Mouse (Mus musculus): ENCODE measurements around the gene B3galt4. TPM values are rescaled to one million over a fixed set of nuclear protein-coding genes. Genes with fewer than 3 reads are reported as not detected.
"Not testable (repeated sequence)": the region's sequence is repeated elsewhere in the genome, so short reads cannot be mapped to it uniquely, and the experiment has no call there.

B3galt4 gene
- total RNA-seq (2021) = 8.5 and 8.9 TPM in 2 replicates
- long read RNA-seq, transcript B3galt4-201 (1 exons, 1,580 nt) = major isoform, 9 of 9 reads
- long read RNA-seq, partial matches to known transcripts = 0 of 9 reads
- long read RNA-seq, other reads (novel, unspliced or antisense) = 0 of 9 reads

GRCm38 (mm10) chr17:33951021-33951946 lies at the start of gene B3galt4:
B3galt4 (minus strand) TSS chr17:33951488.
- peak; percentile 83 for DNase-seq

GRCm38 (mm10) chr17:34000796-34001195 lies 49.5 kb upstream of the B3galt4 start:
- not testable (repeated sequence) for DNase-seq

- DNase-seq = peak; percentile 92
Observed at GRCm38 (mm10) chr17:34000150-34000537, 48.9 kb upstream of the B3galt4 start, which contains the start of gene H2-K1. H2-K1 (minus strand) TSS chr17:34000347.

DNA sequence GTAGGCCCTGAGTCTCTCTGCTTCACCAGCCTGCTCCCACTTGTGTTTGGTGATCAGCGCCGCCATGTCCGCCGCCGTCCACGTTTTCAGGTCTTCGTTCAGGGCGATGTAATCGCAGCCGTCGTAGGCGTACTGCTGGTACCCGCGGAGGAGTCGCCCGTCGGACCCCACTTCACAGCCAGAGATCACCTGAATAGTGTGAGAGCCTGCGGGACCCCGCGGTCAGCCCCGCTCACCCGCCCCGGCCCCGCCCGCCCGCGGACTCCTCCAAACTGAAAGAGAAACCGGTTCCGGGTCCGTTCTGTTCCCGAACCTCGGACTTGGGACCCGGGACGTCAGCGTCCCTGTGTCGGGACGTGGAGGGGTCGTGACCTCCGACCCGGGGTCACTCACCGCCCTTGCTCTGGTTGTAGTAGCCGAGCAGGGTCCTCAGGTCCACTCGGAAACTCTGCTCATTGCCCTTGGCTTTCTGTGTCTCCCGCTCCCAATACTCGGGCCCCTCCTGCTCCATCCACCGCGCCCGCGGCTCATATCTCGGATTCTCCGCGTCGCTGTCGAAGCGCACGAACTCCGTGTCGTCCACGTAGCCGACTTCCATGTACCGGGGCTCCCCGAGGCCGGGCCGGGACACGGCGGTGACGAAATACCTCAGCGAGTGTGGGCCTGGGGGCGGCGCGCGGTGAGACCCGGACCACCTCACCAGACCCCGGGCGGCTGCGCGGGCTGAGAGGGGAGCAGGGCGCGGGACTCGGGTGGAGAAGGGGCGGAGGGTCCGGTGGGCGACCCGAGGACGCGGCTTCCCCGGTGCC lies 48.3 kb upstream of the B3galt4 start:
- DNase-seq = peak; percentile 37

- not testable (repeated sequence) for DNase-seq
Observed at GRCm38 (mm10) chr17:33998697-33999096, 47.4 kb upstream of the B3galt4 start.

DNA sequence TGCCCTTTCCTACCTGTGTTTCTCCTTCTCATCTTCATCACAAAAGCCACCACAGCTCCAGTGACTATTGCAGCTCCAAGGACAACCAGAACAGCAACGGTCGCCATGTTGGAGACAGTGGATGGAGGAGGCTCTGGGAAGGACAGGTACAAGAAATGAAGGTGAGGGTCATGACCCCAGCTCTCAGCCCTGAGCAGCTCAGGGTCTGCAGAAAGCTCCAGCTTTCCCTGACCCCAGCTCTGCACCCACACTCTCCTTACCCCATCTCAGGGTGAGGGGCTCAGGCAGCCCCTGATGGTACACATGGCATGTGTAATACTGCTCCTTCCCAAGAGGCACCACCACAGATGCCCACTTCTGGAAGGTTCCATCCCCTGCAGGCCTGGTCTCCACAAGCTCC lies 45.7 kb upstream of the B3galt4 start:
- not testable (repeated sequence) for DNase-seq

- no peak for DNase-seq
Observed at GRCm38 (mm10) chr17:33995651-33996050, 44.4 kb upstream of the B3galt4 start.

GRCm38 (mm10) chr17:33994959-33995358 lies 43.7 kb upstream of the B3galt4 start:
- no peak for DNase-seq

- DNase-seq = peak; percentile 50
Observed at GRCm38 (mm10) chr17:33991788-33992664, 40.7 kb upstream of the B3galt4 start.

DNA sequence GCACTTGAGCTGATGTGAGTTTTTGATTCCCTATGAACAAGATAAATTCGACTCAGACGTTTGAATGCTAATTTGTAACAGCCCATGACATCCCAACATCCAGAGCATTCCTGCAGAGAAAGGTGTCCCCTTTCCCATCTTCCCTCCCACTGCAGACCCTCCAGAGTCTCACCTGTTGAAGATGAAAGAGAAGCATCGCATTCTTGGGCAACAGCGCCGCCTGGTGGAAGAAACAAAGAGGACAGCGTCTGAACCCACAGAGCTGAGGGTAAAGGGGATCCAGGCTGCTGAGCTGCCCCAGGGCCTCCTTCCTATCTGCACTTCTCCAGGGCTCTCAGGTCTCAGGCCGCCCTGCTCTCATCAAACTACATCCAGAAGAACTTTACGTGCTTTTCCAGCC lies 30.8 kb upstream of the B3galt4 start:
- DNase-seq = peak; percentile 69

GRCm38 (mm10) chr17:33981192-33981909 lies 30.1 kb upstream of the B3galt4 start:
- peak; percentile 78 for DNase-seq

DNA sequence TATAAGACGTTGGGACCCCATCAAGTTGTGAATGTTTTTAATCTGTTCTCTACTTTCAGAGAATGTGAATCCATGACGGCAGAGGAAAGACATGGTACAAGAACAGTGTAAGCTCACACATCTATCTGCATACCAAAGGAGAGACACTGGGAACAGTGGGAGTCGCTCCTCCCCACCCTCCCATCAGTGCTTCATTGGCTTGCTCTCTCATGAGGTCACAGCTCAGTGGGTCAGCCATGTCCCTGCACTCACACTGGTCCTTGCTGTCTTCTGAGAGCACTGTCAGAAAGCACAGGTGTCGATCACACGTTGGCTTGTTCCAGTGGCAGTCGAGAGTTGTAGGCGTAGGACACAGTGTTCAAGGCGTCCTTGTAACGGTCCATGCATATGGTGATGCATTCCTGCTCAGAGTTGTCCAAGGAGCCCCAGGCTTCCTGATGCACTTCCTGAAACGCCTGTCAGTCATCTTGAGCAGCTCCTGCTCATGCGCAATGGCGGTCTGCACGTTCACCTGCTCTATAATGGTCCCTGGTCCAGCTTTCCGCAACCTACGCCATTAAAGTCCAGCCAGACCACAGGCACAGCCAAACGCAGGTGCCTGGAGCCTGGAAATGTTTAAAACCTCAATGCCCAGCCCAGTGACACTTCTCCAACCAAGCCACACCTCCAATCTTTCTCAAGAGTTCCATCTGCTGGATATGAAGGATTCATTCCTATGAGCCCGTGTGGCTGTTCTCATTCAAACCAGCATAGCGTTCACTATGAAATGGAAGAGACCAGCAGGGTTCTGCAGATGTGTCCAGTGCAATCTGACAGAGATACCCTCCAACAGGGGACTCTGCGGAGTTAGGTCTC lies 29.1 kb upstream of the B3galt4 start:
- no peak for DNase-seq

DNA sequence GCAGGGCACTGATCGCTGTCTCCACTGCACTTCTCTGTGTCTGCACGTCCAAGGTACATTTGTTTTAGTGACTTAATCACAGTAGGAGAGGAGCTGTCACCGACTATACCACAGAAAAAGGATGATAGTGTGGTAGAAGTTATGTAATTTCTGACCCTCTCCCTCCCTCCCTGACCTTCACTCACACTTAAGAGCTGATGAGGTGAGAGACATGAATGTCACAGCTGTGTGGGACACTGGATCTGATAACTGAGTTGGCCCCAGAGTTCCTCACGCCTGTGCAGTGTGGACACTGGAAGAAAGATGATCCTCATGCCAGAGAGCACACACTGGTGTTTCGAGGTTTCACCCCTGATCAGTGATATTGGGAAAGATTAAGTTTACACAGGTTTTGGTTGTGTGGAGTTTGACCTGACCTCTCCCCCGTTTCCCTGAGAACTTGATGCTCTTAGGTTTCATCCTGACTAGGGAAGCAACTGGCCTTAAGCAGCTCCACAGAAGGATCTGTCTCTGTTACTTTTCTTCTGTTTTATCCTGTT lies 28.3 kb upstream of the B3galt4 start:
- no peak for DNase-seq

- peak; percentile 75 for DNase-seq
Observed at GRCm38 (mm10) chr17:33978631-33979031, 27.3 kb upstream of the B3galt4 start.

DNA sequence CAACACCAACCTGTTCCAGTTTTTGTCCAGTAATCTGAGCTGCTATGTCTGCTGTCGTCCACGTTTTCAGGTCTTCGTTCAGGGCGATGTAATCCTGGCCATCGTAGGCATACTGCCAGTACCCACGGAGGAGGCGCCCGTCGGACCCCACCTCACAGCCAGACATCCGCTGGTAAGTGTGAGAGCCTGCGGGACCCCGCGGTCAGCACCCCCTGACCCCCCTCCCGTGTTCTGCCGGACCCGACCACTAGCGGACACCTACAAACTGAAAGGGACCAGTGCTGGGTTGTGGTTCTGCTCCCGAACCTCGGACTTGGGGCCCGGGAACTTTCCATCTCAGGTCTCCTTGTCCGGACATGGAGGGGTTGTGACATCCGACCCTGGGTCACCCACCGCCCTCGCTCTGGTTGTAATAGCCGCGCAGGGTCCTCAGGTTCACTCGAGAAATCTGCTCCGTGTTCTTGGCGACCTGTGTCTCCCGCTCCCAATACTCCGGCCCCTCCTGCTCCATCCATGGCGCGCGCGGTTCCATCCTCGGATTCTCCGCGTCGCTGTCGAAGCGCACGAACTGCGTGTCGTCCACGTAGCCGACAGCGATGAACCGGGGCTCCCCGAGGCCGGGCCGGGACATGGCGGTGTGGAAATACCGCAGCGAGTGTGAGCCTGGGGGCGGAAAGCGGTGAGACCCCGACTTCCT lies 26.7 kb upstream of the B3galt4 start:
- DNase-seq = no peak

- no peak for DNase-seq
Observed at GRCm38 (mm10) chr17:33973572-33973971, 22.3 kb upstream of the B3galt4 start.

DNA sequence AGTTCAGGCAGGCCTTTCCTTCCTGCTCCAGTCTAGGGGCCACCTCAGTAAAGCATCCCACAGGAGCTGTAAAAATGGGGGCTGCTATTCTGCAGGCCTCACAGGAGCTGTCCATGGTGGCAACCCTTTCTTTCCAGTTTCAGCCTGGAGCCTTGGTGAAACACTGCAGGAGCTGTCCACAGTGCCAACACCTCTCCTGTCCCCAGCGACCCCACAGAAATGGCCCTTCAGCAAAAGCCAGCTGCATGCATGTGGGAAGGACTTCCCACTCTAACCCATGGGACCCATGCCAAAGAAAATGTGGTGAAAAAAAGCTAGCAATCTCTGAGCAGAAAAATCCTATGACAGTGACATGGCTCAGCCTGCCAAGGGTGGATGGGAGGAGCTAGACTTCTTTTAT lies 21.4 kb upstream of the B3galt4 start:
- no peak for DNase-seq

GRCm38 (mm10) chr17:33969394-33969793 lies 18.1 kb upstream of the B3galt4 start:
- DNase-seq = no peak

GRCm38 (mm10) chr17:33968927-33969326 lies 17.6 kb upstream of the B3galt4 start:
- DNase-seq = no peak
